Mouse (Mus musculus): ENCODE results near the gene Kpna1. TPM values are rescaled to one million over a fixed set of nuclear protein-coding genes. Genes with fewer than 3 reads are reported as not detected.

Kpna1 gene
- polyA plus RNA-seq, 1 experiment from 2014 or later: 59.0 TPM

DNA sequence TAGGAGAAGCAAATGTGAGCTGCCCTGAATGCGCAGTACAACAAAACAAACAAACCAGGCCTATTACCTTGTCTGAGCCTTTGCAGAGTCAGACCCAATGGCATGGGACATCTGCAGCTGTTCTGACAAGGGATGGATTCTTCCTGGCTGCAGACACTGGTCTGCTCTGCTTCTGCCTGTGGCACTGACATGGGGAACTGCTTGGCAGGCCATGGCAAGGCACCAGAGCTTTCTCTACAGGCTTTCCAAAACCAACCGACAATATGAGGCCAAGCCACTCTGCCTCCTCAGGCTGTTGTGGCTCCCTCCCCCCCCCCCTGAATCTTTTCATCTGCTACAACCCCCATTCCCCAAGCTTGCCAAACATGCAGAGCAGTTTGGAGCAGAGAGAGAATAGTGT, 84.8 kb downstream of the Kpna1 start:
- Histone ChIP-seq H3K9me3 (replicated peaks) (no peaks in the 10 kb centered on the region), H3K27ac (no peak overlapping the region), H3K27me3 (ENCODE audit: low read depth, poor library complexity, severe bottlenecking) (no peaks in the 10 kb centered on the region), H3K4me3 (no peak overlapping the region), H3K36me3 (peaks cover 13% of the 10 kb centered on the region), H3K4me1 (0 out of 2 replicates have a peak, but pooled peaks cover 4% of the 10 kb centered on the region)
- 70% methylated on average over 2 of the region's 2 CpGs for WGBS
- no peak for DNase-seq (ENCODE audit: low spot score)

DNA sequence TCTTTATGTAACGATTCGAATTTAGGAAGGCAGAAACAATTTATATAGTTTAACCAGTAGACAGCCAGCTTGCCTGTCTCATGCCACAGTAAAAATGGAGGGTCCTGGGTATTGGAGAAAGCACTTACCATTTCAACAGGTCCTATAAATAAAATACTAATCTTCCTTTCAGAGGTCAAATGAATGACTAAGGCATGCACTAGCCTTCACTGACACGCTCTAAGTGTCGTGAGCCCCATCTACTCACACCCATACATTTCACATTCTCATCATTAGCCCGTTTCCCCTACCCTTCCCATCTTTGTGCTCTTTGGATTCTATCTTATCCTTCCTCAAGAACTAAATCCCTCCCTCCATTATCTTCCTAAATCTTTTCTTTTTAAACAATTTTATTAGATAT, 86.4 kb downstream of the Kpna1 start:
- H3K9me3 ChIP-seq (replicated peaks): no peaks in the 10 kb centered on the region
- 89% methylated on average over 5 of the region's 5 CpGs for WGBS
- H3K4me3 ChIP-seq: no peak overlapping the region
- H3K27ac ChIP-seq: no peak overlapping the region
- H3K27me3 ChIP-seq (ENCODE audit: low read depth, poor library complexity, severe bottlenecking): no peaks in the 10 kb centered on the region
- no peak for DNase-seq (ENCODE audit: low spot score)
- H3K36me3 ChIP-seq: peaks cover 23% of the 10 kb centered on the region
- peaks cover 15% of the 10 kb centered on the region for H3K4me1 ChIP-seq

DNA sequence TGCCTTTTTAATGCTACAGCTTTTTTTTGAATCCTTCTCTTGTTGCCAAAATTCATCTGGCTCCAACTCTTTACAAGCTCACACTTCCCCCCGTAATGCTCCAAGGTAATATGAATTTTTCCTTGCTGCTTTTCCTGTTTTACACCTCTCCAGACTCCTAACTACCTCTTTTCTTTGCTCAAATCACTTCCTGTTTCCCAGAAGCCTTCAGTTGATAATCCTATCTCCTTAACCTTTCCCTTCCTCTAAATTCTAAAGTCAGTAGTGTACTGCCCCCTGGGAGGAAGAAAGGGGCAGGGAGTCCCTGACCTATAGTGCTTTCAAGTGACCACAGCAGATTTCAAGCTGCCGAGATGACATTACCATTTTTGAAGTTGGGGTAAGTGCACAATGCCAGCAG, 89.1 kb downstream of the Kpna1 start:
- WGBS: 80% methylated on average over 2 of the region's 2 CpGs
- Histone ChIP-seq H3K27me3 (ENCODE audit: low read depth, poor library complexity, severe bottlenecking) (no peaks in the 10 kb centered on the region), H3K27ac (no peak overlapping the region), H3K4me1 (peaks cover 21% of the 10 kb centered on the region), H3K36me3 (peaks cover 23% of the 10 kb centered on the region), H3K9me3 (replicated peaks) (no peaks in the 10 kb centered on the region), H3K4me3 (no peak overlapping the region)
- DNase-seq (ENCODE audit: low spot score): no peak

DNA sequence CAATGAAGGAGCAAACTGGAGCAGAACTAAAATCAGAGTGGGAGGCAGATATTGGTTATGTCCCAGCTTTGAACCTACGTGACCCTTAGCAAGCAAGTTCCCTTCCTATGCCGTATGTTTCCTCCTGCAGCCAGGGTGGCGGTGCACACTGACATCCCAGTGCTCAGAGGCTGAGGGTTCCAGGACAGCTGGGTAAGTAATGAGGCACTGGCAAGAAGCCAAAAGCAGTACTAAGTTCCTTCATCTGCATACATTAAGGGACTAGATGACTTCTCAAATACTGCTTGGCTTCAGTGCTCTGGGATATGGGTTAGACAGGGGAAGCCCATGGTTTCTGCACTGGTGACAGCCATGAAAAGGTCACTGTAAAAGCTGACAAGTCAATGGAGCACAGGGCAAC, 89.8 kb downstream of the Kpna1 start:
- no peaks in the 10 kb centered on the region for H3K27me3 ChIP-seq (ENCODE audit: low read depth, poor library complexity, severe bottlenecking)

DNA sequence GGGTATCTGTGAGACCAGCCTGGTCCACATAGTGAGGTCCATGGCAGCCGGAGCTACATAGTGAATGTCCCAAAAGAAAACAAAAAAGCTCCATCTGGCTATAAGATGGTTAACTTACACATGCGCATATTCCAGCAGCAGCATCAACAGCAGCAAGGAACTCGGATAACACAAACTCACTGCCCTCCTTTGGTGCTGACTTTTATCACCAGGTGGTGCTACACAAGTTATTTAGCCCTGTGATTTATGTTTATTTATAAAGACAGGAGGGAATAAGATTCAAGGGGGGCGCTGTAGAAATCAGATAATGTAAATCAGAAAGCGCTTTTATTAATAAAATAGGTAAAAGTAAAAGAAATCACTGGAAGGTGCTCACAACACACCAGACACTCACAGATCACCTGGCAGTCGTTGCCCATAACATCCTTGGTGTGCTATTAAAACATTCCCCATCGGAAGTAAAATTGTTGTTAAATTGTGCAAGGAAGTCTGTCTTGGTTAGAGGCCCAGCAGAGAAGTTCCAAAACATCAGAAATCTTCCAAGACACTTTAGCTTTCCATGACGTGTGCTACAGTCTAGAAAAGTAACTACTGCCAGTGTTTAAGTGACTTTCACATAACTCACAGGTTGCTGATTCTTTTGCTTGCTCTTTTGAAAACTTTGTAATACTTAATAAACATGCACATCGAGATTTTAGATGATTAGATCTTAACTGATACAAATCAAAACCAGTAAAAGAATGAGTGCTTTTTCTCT, 91.4 kb downstream of the Kpna1 start:
- peak overlapping the region; percentile 95 for H3K27ac ChIP-seq
- H3K9me3 ChIP-seq (replicated peaks): no peaks in the 10 kb centered on the region
- peaks cover 23% of the 10 kb centered on the region for H3K36me3 ChIP-seq
- H3K27me3 ChIP-seq (ENCODE audit: low read depth, poor library complexity, severe bottlenecking): no peaks in the 10 kb centered on the region
- DNase-seq (ENCODE audit: low spot score): no peak
- H3K4me1 ChIP-seq: peaks cover 21% of the 10 kb centered on the region
- peak overlapping the region; percentile 81 for H3K4me3 ChIP-seq
- WGBS: 45% methylated on average over 9 of the region's 9 CpGs

More for the DNA sequence above, 89.8 kb downstream of the Kpna1 start:
- 83% methylated on average over 3 of the region's 3 CpGs for WGBS
- H3K4me3 ChIP-seq: no peak overlapping the region
- H3K9me3 ChIP-seq (replicated peaks): no peaks in the 10 kb centered on the region
- H3K27ac ChIP-seq: no peak overlapping the region
- DNase-seq (ENCODE audit: low spot score): no peak
- H3K36me3 ChIP-seq: peaks cover 23% of the 10 kb centered on the region
- H3K4me1 ChIP-seq: peaks cover 24% of the 10 kb centered on the region

DNA sequence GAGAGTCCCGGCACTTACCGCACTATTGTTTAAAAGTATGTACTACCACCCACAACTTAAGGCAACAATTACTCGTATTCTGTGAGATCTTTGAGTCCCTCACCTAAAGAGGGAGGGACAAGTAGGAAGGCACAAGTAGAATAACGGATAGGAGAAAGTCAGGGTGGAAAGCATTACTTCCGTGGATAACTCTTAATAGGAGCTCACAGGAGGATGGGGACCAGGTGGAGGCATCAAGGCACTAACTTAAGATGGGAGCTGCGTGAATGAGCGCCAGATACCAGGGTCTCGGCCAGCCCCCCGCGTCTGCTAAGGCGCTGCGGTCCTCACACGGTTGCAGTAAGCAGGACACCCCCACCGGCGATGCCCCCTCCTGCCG, 92.5 kb downstream of the Kpna1 start:
- peaks cover 21% of the 10 kb centered on the region for H3K36me3 ChIP-seq
- no peaks in the 10 kb centered on the region for H3K9me3 ChIP-seq (replicated peaks)
- H3K27me3 ChIP-seq (ENCODE audit: low read depth, poor library complexity, severe bottlenecking): no peaks in the 10 kb centered on the region
- under 1% methylated on average over 14 of the region's 16 CpGs for WGBS
- peak overlapping the region; percentile 95 for H3K27ac ChIP-seq
- no peak for DNase-seq (ENCODE audit: low spot score)
- peaks cover 21% of the 10 kb centered on the region for H3K4me1 ChIP-seq
- H3K4me3 ChIP-seq: peak overlapping the region; percentile 81

DNA sequence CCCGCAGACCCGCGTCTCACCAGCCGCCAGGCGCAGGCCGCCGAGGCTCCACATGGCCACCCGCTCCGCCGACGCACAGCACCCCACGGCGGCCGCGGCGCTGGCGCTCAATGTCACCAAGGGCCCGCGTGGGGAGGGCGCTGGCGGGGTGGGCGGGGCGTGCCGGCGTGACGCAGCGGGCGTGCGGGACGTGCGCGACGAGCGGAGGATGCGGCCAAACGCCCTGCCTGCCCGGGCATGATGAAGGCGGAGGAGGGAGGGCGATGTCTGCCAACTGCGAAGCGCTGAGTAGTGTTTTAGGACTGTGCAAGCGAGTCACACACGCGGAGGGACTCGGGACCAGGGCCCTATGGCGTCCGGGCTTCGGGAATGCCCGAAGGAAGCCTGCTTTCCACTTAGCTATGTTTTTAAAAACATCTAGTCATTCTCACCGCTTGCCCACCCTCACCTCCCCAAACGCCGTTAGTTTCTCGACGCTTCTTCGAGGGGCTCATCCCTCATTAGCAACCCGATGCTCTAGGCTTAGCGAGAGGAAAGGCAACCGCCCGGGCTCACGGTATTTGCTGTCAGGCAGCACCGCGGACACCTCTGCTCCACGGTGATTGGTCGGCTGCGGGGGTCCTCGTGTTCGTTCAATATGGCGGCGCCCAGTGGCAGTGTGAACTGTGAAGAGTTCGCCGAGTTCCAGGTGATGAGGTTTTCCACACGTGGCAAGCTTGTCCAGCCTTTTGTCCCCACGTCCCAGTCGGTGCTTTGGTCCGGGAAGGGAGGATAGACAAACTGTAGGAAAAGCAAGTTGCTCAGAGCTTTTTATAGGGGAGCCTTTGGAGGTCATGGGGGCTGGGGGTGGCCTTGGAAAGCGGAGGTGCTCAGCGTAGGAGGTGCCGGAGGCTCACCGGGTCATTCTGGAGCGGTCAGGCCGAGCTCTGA, 93.2 kb downstream of the Kpna1 start, which contains the start of the genes Fam162a and Ccdc58:
Fam162a (minus strand) TSS at position 145 of the 930 bp plus-strand sequence.
Ccdc58 (plus strand) TSS at position 236 of the 930 bp plus-strand sequence.
- peaks cover 17% of the 10 kb centered on the region for H3K36me3 ChIP-seq
- H3K4me1 ChIP-seq: peaks cover 21% of the 10 kb centered on the region
- H3K27me3 ChIP-seq (ENCODE audit: low read depth, poor library complexity, severe bottlenecking): no peaks in the 10 kb centered on the region
- peak within 1 kb of the TSS; percentile 81 for H3K4me3 ChIP-seq
- no peaks in the 10 kb centered on the region for H3K9me3 ChIP-seq (replicated peaks)
- H3K27ac ChIP-seq: peak within 1 kb of the TSS; percentile 95
- peak; percentile 94 for DNase-seq (ENCODE audit: low spot score)
- WGBS: under 1% methylated on average over 77 of the region's 81 CpGs

DNA sequence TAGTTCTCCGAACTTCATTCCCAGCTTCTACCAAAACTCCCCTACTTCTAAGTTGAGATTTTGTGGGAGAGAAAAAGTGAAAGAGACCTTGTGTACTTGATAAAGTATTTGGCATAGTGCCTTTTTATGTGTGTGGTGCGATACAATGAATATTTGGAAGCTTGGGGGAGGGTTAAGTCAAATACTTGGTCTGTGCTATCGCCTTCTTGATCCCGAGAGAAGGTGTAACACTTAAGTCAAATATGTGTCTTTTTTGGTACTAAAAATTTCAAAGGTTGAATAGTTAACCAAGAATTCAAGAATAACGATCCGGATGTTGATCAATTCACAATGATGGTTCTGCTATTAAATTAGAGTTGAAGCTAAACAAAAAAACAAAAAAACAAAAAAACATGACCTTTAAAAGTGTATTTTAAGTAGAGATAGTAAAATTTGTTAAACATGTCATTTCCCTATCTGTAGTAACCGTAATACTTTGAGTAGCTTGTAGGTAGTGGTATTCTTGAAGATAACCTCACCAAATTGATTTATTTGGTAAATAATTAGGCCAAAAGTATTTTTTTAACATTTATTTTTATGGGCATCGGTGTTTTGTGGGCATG, 94.0 kb downstream of the Kpna1 start:
- Histone ChIP-seq H3K27ac (peak overlapping the region; percentile 95), H3K4me1 (peaks cover 21% of the 10 kb centered on the region), H3K4me3 (peak overlapping the region; percentile 81), H3K9me3 (replicated peaks) (no peaks in the 10 kb centered on the region), H3K36me3 (peaks cover 12% of the 10 kb centered on the region), H3K27me3 (ENCODE audit: low read depth, poor library complexity, severe bottlenecking) (no peaks in the 10 kb centered on the region)
- no peak for DNase-seq (ENCODE audit: low spot score)
- WGBS: 29% methylated on average over 8 of the region's 8 CpGs

DNA sequence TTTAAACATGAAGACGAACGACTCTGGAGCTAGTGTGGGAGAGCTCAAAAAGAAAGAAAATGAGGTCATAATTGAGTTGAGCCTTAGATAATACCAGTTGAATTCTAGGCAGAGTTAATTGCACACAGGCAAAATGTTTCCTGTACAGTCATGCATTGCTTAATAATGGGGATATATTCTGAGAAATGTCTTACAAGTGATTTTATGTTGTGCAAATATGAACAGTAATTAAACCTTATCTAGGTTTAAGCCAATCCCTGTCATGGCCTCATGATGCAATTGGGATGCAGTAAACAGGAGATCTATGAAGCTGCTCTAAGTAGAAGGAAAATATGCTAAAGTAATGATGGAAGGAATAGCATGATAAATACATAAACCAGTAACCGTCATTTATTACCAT, 96.2 kb downstream of the Kpna1 start:
- Histone ChIP-seq H3K4me3 (no peak overlapping the region), H3K9me3 (replicated peaks) (no peaks in the 10 kb centered on the region), H3K4me1 (peaks cover 10% of the 10 kb centered on the region), H3K27me3 (ENCODE audit: low read depth, poor library complexity, severe bottlenecking) (no peaks in the 10 kb centered on the region), H3K36me3 (0 out of 2 replicates have a peak, but pooled peaks cover 2% of the 10 kb centered on the region), H3K27ac (no peak overlapping the region)
- no peak for DNase-seq (ENCODE audit: low spot score)
- 94% methylated on average over 3 of the region's 3 CpGs for WGBS

DNA sequence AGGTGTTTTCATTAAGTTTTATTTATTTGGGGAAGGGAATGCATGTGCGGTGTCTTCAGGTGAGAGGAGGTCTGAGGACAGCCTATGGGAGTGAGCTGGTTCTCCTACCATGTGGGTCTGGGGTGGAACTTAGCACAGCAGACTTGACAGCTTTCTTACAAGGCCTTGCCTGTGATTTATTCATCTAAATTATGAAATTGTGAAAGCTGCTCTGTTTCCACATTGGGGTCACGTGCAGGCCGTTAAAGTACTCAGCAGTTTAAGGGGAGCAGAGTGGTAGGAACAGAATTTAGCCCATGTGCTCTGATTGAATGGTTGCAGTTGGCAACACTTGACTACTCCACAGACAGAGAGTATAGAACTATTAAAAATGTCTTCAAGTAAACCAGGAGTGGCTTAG, 101.4 kb downstream of the Kpna1 start:
- Histone ChIP-seq H3K27ac (no peak overlapping the region), H3K4me1 (no peaks in the 10 kb centered on the region), H3K36me3 (peaks cover 34% of the 10 kb centered on the region), H3K27me3 (ENCODE audit: low read depth, poor library complexity, severe bottlenecking) (no peaks in the 10 kb centered on the region), H3K9me3 (replicated peaks) (no peaks in the 10 kb centered on the region), H3K4me3 (no peak overlapping the region)
- DNase-seq (ENCODE audit: low spot score): no peak
- WGBS: 96% methylated on average over 3 of the region's 3 CpGs
